Mouse (Mus musculus) CD4-positive, CD25-positive, alpha-beta regulatory T cell, adult 4 months (primary cell): ENCODE data around the gene Slc25a42. TPM values are rescaled to one million over a fixed set of nuclear protein-coding genes. Genes with fewer than 3 reads are reported as not detected.
A peak's percentile ranks its signal among the peaks of the same experiment; 100 is the strongest.

Experiments used
- ATAC-seq: one replicate; pipeline ENCODE4 v1.8.0; 2017
- polyA plus RNA-seq, 2 experiments: library from polyadenylated mRNA; unstranded; fragments of 100-300 nt; shearing (Covaris generic); gene quantifications; one replicate each; pipeline ENCODE4 v1.2.1; 2017

Slc25a42 gene
- polyA plus RNA-seq, 2 experiments from 2014 or later: 6.2 to 9.7 TPM

DNA sequence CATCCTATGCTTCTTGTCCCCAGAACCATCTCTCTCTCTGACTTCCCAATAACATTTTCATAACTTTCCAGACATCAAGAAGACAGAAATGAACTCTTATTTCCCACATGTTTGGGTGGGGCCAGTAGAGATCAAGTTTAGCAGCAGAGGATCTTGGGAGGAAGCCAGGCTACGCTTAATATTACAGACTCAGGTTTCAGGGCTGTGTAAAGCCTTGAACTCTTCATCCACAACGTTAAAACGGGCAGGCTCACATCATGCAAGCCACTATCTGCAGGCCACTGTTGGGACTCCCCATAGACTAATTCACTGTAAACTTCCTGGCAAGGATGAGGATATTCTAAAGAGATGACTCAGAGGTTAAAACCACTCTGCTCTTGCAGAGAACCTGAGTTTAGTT, 2.3 kb upstream of the Slc25a42 start:
- ATAC-seq: no peak

DNA sequence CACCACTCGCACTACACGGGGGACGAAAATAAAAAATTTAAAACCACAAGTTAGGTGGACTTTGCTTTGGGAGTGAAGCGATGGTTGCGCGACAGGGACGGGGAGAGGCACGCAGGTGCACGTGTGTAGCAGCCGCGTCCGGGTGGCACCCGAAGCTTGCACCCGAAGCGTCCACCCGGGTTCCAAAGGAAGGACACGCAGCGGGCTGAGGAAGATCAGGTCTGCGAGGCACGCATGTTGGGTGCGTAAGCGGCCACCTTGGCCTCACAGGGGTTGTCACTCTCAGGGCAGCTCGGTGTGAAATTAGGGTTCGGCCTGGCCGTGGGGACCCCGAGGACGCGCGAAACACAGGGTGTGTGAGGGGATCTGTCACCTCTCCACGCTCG, 386 bp downstream of the Slc25a42 start:
- ATAC-seq: no peak

DNA sequence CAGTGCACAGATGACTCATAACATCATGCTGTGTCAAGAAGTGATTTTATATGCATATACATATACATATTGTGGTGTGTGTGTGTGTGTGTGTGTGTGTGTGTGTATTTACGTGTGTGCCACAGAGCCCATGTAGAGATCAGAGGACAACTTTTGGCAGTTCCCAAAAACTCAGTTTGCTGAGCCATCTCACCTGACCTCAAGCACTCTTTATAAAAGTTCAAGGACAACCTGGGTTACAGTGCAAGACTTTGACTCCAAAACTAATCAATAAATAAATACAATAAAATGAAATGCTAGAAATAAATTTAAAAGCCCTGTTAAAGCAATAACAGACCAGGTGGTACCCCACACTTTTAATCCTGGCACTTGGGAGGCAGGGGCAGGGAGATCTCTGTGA, 830 bp downstream of the Slc25a42 start:
- ATAC-seq: no peak

DNA sequence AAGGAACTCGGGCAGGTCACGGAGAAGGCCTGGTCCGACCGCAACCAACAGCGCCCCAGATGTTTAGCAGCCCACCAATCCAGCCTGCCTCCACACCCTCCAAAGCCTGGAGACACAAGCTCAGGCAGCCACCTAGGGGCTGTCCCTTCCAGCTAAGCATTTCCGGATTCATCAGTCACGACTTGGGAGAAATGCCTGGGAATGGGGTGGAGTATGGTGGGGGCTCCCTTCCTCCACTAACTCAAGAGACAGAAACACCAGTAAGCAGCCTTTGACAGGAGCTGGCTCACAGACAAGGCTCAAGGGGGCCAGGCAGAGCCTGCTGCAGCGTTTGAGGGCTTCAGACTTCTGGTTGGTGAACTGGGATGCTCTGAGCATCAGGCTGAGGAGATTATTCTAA, 1.6 kb downstream of the Slc25a42 start:
- ATAC-seq: no peak

DNA sequence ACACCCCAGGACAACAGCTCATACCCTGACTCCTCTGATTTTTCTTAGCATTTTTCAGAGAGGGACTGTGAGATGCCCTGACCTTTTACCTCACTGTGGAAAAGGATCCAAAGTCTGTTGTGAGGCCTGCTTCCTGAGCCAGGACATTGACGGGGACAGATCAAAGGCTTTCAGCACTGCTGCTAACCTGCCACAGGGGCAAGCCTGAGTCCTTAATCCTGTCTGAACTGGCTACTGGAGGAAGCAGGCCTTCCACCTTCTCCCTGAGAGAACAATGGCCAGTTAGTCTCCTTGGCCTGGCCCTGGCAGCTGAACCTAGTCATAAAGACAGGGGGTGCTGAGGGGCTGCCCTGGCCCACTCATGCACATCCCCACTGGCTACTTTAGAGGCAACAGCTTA, 4.0 kb downstream of the Slc25a42 start:
- no peak for ATAC-seq

DNA sequence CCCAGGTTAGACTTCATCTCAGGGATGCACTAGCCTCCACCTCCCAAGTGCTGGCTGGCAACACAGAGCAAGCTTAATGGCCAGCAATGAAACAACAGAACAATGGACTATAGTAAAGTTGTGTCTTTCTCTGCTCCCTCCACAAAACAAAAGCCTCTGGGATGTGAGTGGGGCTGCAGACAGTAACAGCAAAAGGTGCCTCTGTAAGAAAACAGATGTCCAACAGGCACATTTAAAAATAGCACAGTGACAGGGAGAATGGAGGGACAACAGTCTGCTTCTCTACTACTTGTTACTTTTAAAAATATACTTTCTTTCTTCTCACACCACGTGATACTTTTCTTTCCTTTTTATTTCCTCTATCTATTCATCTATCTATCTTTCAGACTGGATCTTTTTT, 7.3 kb downstream of the Slc25a42 start:
- no peak for ATAC-seq

DNA sequence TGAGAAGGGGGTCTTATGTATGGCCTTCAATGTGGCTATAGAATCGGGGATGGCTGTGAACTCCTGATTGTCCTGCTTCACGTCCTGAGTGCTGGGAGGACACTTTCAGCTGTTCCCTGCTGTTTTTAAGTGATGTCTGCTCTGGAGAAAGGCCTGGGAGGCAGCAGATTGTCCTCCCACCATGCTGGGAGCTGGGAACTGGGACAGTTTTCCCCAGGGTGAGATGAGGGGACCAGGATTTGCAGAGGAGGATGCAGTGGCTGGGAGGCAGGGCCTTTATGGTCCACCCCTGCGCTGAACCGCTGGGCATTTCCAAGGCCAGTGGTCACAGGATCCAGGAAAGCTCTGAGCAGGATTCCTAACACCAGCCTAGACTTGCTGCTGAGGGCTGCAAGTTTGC, 9.0 kb downstream of the Slc25a42 start:
- no peak for ATAC-seq

DNA sequence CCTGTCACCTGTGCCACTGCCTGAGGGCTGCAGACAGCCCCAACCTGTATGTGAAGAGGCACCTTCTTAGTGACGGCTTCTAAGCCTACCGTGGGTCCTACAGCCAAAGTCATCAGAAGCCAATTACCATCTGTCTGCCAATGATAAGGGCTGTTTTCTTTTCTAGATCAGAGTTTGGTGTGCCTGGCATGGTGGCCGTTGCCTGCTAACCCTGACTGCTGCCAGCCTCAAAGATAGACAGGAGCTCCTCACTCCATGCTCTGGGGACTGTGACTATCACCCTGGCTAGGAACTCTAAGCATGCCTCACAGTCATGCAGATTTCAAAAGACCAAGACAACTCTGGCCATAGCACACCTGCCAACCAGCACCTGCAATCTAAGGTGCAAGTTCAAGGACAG, 10.7 kb downstream of the Slc25a42 start:
- no peak for ATAC-seq

DNA sequence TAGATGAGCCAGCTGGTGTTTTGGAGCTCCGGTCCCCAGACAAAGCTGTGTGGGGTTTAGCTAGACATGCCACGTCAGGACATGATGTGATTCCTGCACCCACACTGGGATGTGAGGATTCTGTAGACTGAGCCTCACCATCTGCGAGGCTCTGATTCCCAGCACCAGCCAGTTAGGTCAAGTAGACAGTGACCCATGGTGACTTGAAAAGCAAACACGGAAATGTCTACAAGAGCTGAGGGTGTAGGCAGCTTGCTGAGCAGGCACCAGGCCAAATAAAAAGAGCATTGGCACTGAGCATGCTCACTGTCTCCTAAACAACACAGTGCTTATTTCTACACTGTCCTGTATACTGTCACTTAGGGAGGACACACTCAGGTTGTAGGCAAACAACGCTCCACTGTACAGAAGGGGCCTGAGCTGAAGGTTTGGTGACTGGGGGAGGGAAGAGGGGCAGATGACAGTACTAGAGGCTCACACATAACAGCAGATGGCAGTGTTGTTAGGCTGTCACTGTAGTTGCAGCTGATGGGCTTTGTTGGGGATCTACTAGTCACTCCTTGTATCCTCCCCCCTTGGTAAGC, 11.9 kb downstream of the Slc25a42 start:
- no peak for ATAC-seq

DNA sequence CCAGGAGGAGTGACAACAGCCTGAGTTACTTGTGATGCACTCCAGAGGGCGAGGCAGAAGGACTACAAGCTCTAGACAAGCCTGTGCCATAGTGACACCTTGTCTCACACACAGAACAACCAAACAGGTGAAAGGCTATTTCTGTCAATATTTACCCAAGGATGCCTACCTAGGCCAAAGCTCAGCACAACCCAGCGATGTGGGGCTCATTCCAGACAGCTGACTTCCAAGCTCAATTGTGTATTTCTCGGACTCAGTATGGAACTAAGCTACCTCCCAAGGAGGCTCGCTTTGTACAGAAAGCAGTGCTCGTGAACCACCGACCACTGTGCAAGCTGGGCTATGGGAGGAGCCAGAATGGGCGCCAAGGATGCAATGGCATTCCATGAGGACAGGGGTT, 14.5 kb downstream of the Slc25a42 start:
- ATAC-seq: no peak

DNA sequence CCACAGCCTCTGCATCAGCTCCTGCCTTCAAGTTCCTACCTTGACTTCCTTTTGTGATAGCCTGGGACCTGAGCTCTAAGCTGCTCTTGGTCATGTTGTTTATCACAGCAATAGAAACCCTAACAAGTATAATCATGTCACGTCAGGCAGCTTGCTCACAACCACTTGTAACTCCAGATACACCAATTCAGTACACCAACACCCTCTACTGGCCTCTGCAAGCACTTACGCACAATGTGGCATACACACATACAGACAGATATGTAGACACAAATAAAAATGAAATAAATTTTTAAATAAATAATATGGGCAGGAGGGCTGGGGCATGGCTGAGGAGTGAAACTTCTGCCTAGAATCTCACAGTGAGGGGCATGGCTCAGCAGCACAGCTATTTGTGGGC, 16.3 kb downstream of the Slc25a42 start:
- no peak for ATAC-seq

DNA sequence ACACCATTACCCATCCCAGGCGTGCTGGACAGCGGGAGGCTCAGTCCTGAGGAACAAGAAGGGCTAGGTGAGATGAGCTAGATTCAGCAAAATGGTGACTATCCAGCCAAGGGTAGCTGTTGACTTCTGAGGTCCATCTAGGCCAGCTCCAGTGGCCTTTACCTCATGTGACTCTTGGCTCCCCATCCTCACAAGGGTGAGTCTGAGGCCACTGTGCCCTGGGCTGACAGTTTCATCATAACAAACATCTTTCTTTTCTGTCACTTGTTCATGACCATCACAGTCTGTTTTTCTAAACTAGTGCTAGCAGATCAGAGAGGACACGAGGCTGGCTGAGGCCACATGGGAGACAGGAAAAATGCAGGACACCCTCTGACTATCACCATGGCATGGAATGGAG, 17.9 kb downstream of the Slc25a42 start:
- no peak for ATAC-seq

DNA sequence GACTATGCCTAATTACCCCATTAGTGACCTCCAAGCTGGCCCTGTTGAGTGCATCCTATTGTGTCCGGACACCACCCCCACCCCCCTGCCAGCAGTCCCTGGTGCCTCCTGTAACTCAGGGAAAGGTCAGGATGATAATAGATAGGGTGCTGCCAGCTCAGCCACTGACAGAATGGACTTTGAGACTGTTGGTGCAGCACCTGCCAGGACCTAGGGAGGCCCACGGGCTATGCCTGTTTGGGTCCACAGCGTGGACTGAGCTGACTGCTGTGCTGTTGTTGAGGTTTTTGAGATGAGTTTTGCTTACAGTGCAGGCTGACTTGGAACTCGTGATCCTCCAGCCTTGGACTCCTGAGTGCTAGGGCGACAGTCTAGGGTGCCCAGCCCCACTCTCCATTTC, 18.9 kb downstream of the Slc25a42 start:
- ATAC-seq: no peak

DNA sequence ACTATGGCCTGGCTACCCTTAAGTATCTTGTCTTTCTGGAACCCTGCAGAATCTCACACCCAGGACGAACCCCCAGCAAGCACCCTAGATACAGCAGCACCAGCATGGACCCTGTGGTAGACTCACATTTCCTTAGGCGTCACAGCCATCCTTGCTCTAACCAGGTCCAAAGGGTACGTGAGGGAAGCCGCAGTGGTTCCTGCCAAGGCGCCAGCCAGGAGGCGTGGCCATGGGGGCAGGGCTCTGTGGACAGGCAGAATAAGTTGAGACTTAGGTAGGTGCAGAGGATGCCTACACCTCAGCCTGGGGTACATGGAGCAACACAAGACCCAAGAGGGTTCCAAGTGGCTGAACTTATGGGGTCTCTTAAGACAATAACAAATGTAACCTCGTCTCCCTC, 23.4 kb downstream of the Slc25a42 start:
- no peak for ATAC-seq

DNA sequence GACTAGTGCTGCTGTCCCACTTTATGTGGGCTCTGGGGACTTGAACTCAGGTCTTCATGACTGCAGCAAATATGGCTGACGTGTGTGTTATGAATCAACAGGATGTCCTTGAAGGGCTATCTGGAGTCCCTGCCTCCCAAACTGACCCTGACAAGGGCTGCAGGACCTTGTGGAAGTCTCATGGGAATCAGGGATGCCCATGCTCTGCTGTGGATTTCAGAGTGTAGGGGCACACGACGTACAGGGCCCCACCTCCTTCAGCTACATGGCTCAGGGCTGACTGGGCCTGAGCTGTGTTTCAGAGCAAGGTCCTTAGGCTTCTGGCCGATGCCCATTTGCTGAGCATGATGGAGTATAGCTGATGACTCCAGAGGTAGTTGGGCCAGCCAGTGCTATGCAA, 28.9 kb downstream of the Slc25a42 start:
- no peak for ATAC-seq

DNA sequence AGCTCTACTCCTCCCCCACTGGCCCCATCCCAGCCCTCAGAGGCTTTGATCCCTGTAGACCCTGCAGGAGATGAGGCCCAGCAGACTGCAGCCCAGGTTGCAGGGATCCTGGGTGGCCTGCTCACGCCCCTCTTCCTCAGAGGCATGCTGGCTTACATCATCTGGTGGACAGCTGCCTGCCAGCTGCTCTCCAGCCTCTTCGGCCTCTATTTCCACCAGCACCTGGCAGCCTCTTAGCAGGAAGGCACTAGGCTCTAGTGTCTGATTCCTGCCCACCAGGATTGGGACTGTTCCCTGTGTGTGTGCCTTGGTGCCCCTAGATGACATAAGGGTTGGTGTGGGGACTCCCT, 30.2 kb downstream of the Slc25a42 start:
- ATAC-seq: no peak

DNA sequence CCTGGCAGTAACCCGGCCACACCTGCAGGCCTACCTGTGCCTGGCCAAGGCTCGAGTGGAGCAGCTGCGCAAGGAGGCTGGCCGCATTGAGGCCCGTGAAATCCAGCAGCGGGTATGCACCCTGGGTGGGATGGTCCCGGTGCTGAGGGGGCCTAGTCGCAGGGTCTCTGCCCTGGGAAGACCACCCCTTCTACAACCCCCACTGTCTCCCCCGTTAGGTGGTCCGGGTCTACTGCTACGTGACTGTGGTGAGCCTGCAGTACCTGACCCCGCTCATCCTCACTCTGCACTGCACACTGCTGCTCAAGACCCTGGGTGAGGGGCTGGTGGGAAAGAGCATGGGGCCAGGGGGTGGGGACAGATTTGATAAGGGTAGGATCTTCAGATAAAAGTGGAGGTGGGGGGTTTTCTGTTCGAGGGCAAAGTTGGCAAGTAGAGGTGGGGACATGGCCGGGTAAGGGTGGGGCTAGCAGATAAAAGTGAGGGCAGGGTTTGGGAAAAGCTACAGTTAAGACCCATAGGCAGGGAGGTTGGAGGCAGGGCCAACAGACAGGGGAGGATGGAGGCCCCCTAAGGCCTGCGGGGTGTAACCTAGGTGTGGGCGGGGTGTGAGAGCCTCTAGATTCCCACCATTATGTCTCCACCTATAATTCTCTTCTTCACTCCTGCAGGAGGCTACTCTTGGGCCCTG, 30.7 kb downstream of the Slc25a42 start:
- no peak for ATAC-seq

DNA sequence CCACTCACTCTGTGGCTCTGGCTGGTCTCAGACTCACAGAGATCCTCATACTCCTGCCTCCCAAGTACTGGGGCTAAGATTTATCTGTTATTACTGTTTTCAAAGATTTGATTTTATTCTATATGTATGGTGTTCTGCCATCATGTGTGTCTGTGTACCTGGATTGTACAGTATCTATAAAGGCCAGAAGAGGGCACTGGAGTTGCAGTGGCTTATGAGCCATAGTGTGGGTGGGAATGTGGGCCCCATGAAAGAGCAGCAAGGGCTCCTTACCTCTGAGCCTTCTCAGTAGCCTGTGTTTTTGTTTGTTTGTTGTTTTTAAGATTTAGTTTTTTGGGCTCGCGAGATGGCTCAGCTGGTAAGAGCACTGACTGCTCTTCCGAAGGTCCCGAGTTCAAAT, 33.0 kb downstream of the Slc25a42 start:
- ATAC-seq: peak; percentile 34

DNA sequence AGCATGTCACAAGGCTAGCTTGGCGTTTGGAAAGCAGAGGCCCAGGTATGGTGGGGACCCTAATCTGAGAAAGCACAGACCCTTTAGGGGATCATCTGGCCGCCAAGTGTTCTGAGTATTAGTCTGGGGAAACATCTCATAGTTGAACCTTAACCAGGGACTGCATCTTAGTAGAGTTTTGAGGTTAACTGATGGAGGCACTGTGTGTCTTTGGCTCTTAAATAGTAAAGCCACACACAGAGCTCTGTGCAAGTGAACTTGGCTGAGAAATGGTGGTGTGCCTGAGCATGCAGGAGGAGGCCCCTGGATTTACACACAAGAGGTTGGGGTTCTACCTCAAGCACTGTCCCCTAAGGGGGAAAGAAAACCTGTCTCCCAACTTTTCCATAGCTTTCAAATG, 33.9 kb downstream of the Slc25a42 start:
- ATAC-seq: no peak

DNA sequence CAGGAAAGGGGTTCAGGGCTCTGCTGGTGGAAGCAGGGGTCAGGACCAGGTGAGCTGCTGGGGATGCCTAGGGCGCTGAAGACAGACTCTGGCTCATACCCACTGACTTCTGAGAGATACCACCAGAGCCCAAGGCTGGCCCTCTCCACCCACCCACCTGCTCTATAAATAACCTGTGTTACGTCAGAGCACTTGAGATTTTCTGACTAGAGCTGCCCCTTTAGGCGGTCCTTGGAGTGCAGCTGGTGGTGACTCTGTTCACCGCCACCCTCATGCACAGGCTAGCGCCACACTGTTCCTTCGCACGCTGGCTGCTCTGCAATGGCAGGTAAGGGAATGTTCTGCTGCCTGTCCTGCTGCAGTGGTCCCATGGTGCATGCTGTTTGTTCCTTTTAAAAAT, 38.0 kb downstream of the Slc25a42 start:
- no peak for ATAC-seq

DNA sequence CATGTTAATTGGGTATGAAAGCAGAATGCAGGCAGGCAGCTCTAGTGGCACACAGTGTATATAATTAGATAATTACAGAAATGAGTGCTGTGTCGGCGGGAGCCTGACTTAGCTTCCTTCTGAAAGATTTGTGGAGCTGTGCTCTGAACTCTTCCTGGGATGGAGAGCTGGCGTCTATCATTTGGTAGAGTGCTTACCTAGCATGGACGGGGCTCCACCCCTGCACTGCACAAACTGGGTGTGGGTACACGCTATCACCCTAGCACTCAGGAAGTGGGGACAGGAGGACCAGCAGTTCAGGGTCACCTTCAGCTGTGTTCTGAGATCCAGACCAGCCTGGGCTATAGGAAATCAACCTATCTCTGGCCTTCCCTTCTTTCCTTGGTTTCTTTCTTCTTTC, 38.8 kb downstream of the Slc25a42 start:
- ATAC-seq: no peak

DNA sequence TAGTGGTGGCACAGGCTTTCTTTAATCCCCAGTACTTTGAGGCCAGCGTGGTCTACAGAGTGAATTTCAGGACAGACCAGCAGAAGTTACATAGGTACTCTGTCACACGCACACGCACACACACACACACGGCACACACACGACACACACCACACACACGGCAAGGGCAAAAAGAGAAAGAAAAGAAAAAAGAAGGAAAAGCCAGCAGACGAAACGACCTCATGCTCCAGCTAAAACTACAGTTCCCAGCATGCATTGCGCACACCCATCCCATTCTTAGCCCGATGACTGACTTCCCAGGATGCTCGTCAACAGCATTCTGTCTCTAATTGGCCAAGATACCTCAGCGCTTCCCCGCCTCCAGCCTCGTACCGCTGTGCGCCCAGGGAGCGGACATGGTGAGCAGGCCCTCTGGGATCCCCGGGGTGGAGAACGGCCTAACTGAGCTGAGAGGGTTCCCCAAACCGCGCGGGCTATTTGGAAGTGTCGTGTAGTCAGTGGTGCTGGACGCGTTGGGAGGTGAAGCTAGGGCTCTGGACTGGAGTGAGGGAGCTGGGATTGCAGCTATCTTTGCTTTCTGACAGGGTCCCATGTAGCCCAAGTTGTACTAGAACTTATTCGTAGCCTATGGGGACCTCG, 39.9 kb downstream of the Slc25a42 start, which contains the start of gene Tmem161a:
TSS of gene Tmem161a (plus strand) at position 314 of the 639 bp plus-strand sequence.
- peak; percentile 100 for ATAC-seq

DNA sequence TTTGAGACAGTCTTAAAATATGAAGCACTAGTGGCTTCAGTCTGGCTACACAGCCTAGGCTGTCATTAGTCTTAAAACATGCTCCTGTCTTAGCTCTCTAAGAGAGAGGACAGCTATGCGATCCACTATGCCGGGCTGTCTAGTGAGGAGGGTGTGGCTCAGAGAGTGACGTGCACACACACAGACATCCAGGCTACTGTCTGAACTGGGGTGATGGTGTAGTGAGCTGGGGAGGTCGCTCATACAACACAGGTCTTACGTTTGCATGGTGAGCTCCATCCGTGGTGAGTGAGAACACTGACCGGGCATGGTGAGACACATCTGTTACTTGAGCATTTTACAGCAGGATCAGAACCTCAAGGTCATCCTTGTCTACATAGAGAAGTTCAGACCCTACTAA, 40.9 kb downstream of the Slc25a42 start:
- ATAC-seq: no peak

DNA sequence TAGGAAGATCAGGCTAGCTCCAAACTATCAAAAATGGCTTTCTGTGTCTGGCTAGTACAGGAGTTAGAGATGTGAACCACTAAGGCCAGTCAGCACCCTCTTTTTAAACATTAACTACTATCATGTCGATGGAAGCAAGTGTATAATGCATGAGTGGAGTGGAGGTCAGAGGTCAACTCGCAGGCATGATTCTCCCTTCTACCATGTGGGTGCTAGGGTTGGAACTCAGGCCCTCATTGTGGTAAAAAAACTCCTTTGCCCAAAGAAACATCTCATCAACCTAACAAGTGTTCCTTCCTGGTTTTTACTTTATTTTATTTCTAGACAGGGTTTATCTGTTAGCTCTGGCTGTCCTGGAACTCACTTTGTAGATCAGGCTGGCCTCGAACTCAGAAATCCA, 41.4 kb downstream of the Slc25a42 start:
- ATAC-seq: no peak

DNA sequence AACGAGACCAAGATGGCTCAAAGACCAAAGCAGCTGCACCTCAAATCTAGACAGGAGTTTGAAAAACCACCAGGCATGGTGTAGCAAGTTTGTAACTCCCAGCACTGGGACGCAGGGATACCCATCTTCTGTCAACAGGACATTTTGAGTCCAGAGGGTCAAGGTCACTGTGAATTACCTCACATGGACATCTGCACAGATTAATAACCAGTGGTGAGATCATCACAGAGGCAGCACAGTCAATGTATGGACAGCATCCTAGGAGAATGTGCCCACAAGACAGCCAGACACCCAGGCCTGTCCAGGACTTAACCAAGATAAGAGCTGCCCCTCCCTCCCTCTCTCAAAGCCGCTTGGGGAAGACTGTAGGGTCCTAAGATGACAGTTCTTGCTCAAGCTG, 42.0 kb downstream of the Slc25a42 start:
- no peak for ATAC-seq
